Mouse (Mus musculus): ENCODE results near the gene Esp16.
"Not testable (repeated sequence)": the region's sequence is repeated elsewhere in the genome, so short reads cannot be mapped to it uniquely, and the experiment has no call there.

Gene Esp16

DNA sequence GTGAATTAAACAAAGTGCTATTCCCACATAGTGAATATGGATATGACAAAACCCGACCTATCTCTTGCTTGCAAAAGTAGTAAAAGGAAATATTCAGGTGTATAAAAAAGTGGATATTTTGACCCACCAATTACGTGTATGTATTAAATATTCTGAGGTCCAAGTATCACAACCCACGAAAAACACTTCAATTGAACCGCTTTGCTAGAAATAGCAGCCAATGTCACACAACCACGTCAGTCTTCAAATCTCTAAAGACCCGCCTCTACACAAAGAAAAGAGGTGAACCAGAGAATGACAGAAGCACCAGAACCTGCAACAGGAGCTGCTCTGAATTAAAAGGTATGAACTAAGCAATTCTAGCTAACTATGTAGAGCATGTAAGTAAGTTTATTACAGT lies at the start of gene Esp16:
Gene Esp16, plus strand, starts transcription at position 301 of the 400 bp plus-strand sequence.
- DNase-seq (ENCODE audit: low spot score in 2 of 2) = not testable (repeated sequence)

DNA sequence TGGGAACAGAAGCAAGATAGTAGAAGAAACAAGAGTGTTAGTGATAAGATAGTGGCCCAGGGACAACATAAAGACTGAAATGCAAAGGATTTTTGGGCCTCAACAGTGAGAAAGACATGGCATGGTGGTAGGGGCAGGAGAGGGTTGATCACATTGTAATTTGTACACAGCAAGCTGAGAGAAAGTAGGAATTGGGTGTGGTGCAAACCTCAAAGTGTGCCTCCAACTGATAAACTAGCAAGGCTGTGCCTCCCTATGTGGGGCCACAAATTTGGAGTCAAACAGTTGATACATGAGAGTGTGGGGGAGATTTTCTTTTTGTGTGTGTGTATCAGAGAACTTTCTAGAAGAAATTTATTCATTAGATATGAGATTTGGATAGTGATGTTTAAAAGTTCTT lies 37.9 kb upstream of the Esp16 start:
- DNase-seq (ENCODE audit: low spot score in 2 of 2) = not testable (repeated sequence)

All from right cerebral cortex, adult 2 months (tissue).